Mouse (Mus musculus) forebrain, embryonic 16.5 days (tissue): ENCODE measurements at regions not wholly inside any gene's neighbourhood (a gene's known extent, or its start where the extent isn't known, plus 50 kb on each side); places are given as distances from the start of the nearest gene placed in this dataset.
"Not testable (repeated sequence)": the region's sequence is repeated elsewhere in the genome, so short reads cannot be mapped to it uniquely, and the experiment has no call there.

Experiments used
- ATAC-seq: fragments of 200-750 bp; cut with Nextera tagmentation; 2 replicates; pipeline ENCODE4 v1.8.0; 2017; ENCODE audit warnings: mild to moderate bottlenecking, moderate library complexity
- H3K27ac ChIP-seq: fragments of 300-500 bp; sonication (generic); 2 replicates; pipeline ENCODE4 v1.5.1; 2014; ENCODE audit warnings: low read length, control low read depth
- H3K27me3 ChIP-seq: fragments of 300-500 bp; sonication (generic); replicated peaks from 2 replicates; pipeline ENCODE4 v1.6.1; 2014; ENCODE audit warnings: low read length; ENCODE audit not compliant: control insufficient read depth, insufficient read depth
- H3K36me3 ChIP-seq: fragments of 300-500 bp; sonication (generic); 2 replicates; pipeline ENCODE4 v1.6.1; 2014; ENCODE audit not compliant: control insufficient read depth, insufficient read depth
- H3K4me1 ChIP-seq: fragments of 300-500 bp; sonication (generic); replicated peaks from 2 replicates; pipeline ENCODE4 v1.6.1; 2014; ENCODE audit warnings: low read length; ENCODE audit not compliant: control insufficient read depth, insufficient read depth
- H3K4me2 ChIP-seq: fragments of 300-500 bp; sonication (generic); 2 replicates; pipeline ENCODE4 v1.6.1; 2014; ENCODE audit warnings: mild to moderate bottlenecking, low read length, control low read depth
- H3K4me3 ChIP-seq: fragments of 300-500 bp; sonication (generic); replicated peaks from 2 replicates; pipeline ENCODE4 v1.5.1; 2014; ENCODE audit warnings: mild to moderate bottlenecking, low read length, control low read depth
- H3K9ac ChIP-seq: fragments of 300-500 bp; sonication (generic); replicated peaks from 2 replicates; pipeline ENCODE4 v1.6.1; 2014; ENCODE audit warnings: low read depth, low read length, control low read depth
- H3K9me3 ChIP-seq: fragments of 300-500 bp; sonication (generic); 2 replicates; pipeline ENCODE4 v1.6.1; 2016; ENCODE audit warnings: low read length; ENCODE audit not compliant: control insufficient read depth
- WGBS: fragments of 180-500 bp; shearing (Covaris S2); extraction: QIAGEN DNeasy Blood & Tissue Kit; methylation state at CpG from one replicate; pipeline ENCODE4 v1.1.7; 2014; 5-methylcytosine and 5-hydroxymethylcytosine counted together

GRCm38 (mm10) chr8:89499831-89500230 lies 455.9 kb upstream of the Sall1 start:
- no peak overlapping the region for H3K4me2 ChIP-seq
- ATAC-seq, result no peak
- H3K9me3 ChIP-seq, result no peaks in the 10 kb centered on the region
- H3K36me3 ChIP-seq, result no peaks in the 10 kb centered on the region
- peaks cover 9% of the 10 kb centered on the region; the same call in 1 of the 2 replicates for H3K27me3 ChIP-seq
- no peaks in the 10 kb centered on the region for H3K4me1 ChIP-seq
- no peak overlapping the region for H3K9ac ChIP-seq
- no peak overlapping the region for H3K27ac ChIP-seq
- no peak overlapping the region for H3K4me3 ChIP-seq
- WGBS, result 91% methylated on average over 6 of the region's 6 CpGs

- Histone ChIP-seq H3K4me1 (no peaks in the 10 kb centered on the region), H3K27ac (no peak overlapping the region), H3K4me2 (no peak overlapping the region), H3K9me3 (no peaks in the 10 kb centered on the region), H3K4me3 (no peak overlapping the region), H3K9ac (no peak overlapping the region), H3K36me3 (no peaks in the 10 kb centered on the region), H3K27me3 (peaks cover 7% of the 10 kb centered on the region; the same call in 1 of the 2 replicates)
- 53% methylated on average over 6 of the region's 6 CpGs for WGBS
- no peak for ATAC-seq
Observed at GRCm38 (mm10) chr8:89498088-89498695, 454.2 kb upstream of the Sall1 start.

- no peaks in the 10 kb centered on the region for H3K27me3 ChIP-seq
- H3K36me3 ChIP-seq, result no peaks in the 10 kb centered on the region
- H3K4me1 ChIP-seq, result no peaks in the 10 kb centered on the region
- H3K9ac ChIP-seq, result no peak overlapping the region
- no peak for ATAC-seq
- no peak overlapping the region for H3K27ac ChIP-seq
- no peak overlapping the region for H3K4me2 ChIP-seq
- no peak overlapping the region for H3K4me3 ChIP-seq
- H3K9me3 ChIP-seq, result no peaks in the 10 kb centered on the region
Observed at GRCm38 (mm10) chr8:89492336-89492735, 448.4 kb upstream of the Sall1 start.

- not testable (repeated sequence) for H3K36me3 ChIP-seq, H3K27me3 ChIP-seq, H3K4me2 ChIP-seq, H3K4me3 ChIP-seq, ATAC-seq, H3K27ac ChIP-seq, H3K9me3 ChIP-seq, H3K4me1 ChIP-seq, H3K9ac ChIP-seq
- WGBS, result 68% methylated on average over 1 of the region's 1 CpGs
Observed at GRCm38 (mm10) chr8:89482481-89482880, 438.5 kb upstream of the Sall1 start.

- ATAC-seq, result peak; percentile 64; the same call in 1 of the 2 replicates
Observed at GRCm38 (mm10) chr8:89476930-89477329, 433.0 kb upstream of the Sall1 start.

GRCm38 (mm10) chr8:89471116-89471515 lies 427.2 kb upstream of the Sall1 start:
- ATAC-seq, result no peak
- H3K4me2 ChIP-seq, result no peak overlapping the region
- peaks cover 9% of the 10 kb centered on the region; the same call in 1 of the 2 replicates for H3K27me3 ChIP-seq
- H3K4me1 ChIP-seq, result peaks cover 8% of the 10 kb centered on the region
- H3K4me3 ChIP-seq, result no peak overlapping the region
- H3K9ac ChIP-seq, result no peak overlapping the region
- H3K27ac ChIP-seq, result no peak overlapping the region
- H3K36me3 ChIP-seq, result no peaks in the 10 kb centered on the region
- H3K9me3 ChIP-seq, result no peaks in the 10 kb centered on the region
- 76% methylated on average over 5 of the region's 5 CpGs for WGBS

More at GRCm38 (mm10) chr8:89476930-89477329, 433.0 kb upstream of the Sall1 start:
- H3K27me3 ChIP-seq, result peaks cover 7% of the 10 kb centered on the region; the same call in 1 of the 2 replicates
- no peak overlapping the region for H3K9ac ChIP-seq
- no peaks in the 10 kb centered on the region for H3K36me3 ChIP-seq
- no peaks in the 10 kb centered on the region for H3K9me3 ChIP-seq
- peaks cover 7% of the 10 kb centered on the region for H3K4me1 ChIP-seq
- WGBS, result 8% methylated on average over 4 of the region's 4 CpGs
- H3K4me2 ChIP-seq, result no peak overlapping the region
- H3K4me3 ChIP-seq, result no peak overlapping the region
- H3K27ac ChIP-seq, result no peak overlapping the region

- Histone ChIP-seq H3K4me1 (peaks cover 12% of the 10 kb centered on the region), H3K9me3 (no peaks in the 10 kb centered on the region), H3K27ac (no peak overlapping the region), H3K4me3 (no peak overlapping the region), H3K4me2 (no peak overlapping the region), H3K9ac (no peak overlapping the region), H3K27me3 (peaks cover 6% of the 10 kb centered on the region; the same call in 1 of the 2 replicates), H3K36me3 (no peaks in the 10 kb centered on the region)
- 53% methylated on average over 5 of the region's 5 CpGs for WGBS
- ATAC-seq, result peak; percentile 86
Observed at GRCm38 (mm10) chr8:89468782-89469220, 424.8 kb upstream of the Sall1 start.

- Histone ChIP-seq H3K27ac (no peak overlapping the region), H3K36me3 (no peaks in the 10 kb centered on the region), H3K9me3 (no peaks in the 10 kb centered on the region), H3K4me3 (no peak overlapping the region), H3K4me2 (no peak overlapping the region), H3K27me3 (no peaks in the 10 kb centered on the region), H3K9ac (no peak overlapping the region), H3K4me1 (peaks cover 12% of the 10 kb centered on the region)
- peak; percentile 49; the same call in 1 of the 2 replicates for ATAC-seq
- WGBS, result 54% methylated on average over 13 of the region's 13 CpGs
Observed at GRCm38 (mm10) chr8:89465211-89465753, 421.3 kb upstream of the Sall1 start.

- no peaks in the 10 kb centered on the region for H3K4me1 ChIP-seq
- no peaks in the 10 kb centered on the region; the same call in 1 of the 2 replicates for H3K9me3 ChIP-seq
- no peak overlapping the region for H3K4me2 ChIP-seq
- 60% methylated on average over 4 of the region's 4 CpGs for WGBS
- H3K4me3 ChIP-seq, result no peak overlapping the region
- no peak for ATAC-seq
- H3K27me3 ChIP-seq, result no peaks in the 10 kb centered on the region
- no peak overlapping the region for H3K27ac ChIP-seq
- H3K36me3 ChIP-seq, result no peaks in the 10 kb centered on the region
- H3K9ac ChIP-seq, result no peak overlapping the region
Observed at GRCm38 (mm10) chr8:89456517-89456916, 412.6 kb upstream of the Sall1 start.
